Mouse (Mus musculus) adrenal gland (tissue): Measurements from ENCODE around the gene Xlr5a.
"Not testable (repeated sequence)": the region's sequence is repeated elsewhere in the genome, so short reads cannot be mapped to it uniquely, and the experiment has no call there.

Source experiments
- intact Hi-C: fragments of 180-260 bp; cut with DNase I; formaldehyde crosslinking; loops from one replicate; pipeline ENCODE4 v1.15.1; 2025
- long read RNA-seq, 2 experiments: library from polyadenylated mRNA; unstranded; transcript quantifications; one replicate each; pipeline ENCODE4 v2.0.0; 2020; ENCODE audit warnings: borderline replicate concordance in 1 of 2; ENCODE audit not compliant: insufficient replicate concordance in 1 of 2

Xlr5a gene
- long read RNA-seq, experiment 1 = 0 reads
- long read RNA-seq, experiment 2 = 0 reads

DNA sequence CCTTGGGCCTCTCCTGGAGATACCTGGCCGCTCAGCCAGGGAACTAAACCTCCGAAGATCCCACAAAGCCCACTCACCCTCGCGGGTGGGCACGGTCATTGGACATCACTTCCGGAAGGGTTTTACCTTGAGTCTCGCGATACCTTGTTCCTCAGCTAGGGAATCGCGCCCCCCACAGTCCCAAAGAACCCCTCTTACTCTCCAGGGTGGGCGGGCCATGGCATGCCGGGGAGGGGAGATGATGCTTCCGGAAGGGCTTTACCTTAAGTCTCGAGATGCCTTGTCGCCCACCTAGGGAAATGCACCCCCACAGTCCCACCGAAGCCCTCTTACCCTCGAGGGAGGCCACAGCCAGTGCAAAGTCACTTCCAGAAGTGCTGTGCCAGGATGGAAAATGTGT, at the start of gene Xlr5a, which contains the start of gene Xlr5c:
TSS of gene Xlr5a (minus strand) at position 101 of the 400 bp plus-strand sequence.
TSS of gene Xlr5c (minus strand) at position 101 of the 400 bp plus-strand sequence.
- intact Hi-C loops = not testable (repeated sequence)

DNA sequence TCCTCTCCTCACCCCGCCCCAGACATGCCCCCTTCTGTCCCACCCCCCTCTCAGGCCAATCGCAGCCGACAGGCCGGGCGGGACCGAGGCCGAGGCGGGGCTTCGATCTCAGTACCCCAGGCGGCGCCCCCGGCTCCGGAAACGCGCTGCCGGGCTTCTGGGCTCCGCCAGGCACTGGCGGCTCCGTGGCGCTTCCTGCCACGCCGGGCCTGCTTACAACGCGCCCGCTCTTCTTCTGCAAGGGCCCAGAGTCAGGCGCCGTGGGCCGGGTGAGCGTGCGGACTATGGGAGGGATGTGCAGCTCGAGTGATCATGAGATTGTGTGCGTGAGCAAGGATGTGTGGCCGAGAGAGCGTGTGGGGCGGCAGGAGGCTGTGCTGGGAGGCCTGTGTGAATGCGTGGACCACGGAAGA, 49.7 kb upstream of the Xlr5a start, which contains the start of gene Zfp275:
TSS of gene Zfp275 (plus strand) at position 139 of the 413 bp plus-strand sequence.
- intact Hi-C loops = no loop called here

DNA sequence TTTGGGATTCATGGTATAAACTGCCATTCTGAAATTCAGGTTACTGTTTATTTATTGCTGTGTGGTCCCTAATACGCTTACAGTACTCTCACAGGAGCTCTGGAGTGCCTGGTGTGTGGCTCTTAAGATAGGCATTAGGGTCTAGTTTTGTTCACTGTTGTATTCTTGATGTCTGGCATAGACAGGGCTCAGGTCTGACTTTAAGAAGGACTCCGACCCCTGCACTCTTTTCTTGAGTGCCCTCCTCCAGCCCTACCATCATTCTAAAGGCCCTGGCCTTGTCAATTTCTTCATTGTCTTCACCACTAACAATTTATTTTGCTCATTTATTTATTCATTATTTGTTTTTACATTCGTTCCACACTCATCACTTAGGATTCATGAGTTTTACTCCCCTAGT, 49.3 kb upstream of the Xlr5a start:
- intact Hi-C loops = no loop called here

DNA sequence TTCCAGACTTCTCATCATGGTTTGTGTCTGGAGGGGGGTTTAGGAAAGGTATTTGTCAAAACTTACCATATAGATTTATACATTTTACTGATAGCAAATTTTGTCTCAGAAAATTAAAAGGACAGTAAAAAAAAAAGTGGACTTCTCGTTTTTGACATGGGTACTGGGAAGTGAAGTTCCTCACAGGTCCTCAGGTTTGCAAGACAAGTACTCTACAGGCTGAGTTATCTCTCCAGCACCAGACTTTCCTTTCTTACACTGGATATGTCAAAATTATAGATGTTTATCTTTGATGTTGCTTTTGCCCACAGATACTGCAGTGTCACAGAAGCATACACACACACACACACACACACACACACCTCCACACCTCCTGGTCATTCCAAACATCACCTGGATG, 48.7 kb upstream of the Xlr5a start:
- intact Hi-C loops = no loop called here

DNA sequence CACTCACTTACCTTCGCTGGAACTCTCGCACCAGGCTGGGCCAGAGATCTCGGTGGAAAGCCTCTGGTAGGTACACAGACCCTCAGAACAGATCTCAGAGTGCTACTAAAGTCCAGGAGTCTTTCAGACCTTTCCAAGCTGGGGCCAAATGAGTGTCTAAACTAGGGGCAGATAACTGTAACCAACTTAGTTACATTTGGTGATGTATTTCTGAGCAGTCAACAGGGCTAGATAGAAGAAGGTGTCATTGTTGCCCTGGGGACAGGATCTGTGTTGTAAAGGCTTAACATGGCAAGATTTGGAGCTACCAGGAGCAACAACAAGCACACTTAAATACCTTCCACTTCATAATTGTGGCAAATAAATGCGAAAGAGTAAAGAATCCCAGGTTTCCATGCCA, 44.0 kb upstream of the Xlr5a start, which contains the start of gene Gm45015:
TSS of gene Gm45015 (minus strand) at position 101 of the 400 bp plus-strand sequence.
- intact Hi-C loops = no loop called here

DNA sequence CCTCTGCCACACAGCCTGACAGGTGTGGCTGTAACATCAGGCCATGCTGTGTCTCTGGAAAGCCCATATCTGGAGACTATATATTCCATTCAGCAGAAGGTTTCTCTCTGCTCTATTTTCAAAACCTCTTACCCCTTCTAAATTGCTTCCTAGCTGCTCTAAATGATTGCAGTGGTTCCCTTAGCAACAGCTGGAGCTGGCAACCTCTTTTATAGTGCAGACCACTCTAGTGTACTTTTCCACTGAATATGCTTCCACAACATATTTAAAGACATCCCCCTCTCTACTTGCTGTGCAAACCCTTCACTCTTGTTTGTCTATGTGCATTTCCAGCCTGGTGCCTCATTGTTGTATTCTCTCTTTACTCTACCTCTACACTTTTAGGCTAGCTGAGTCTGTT, 40.8 kb upstream of the Xlr5a start:
- intact Hi-C loops = no loop called here

DNA sequence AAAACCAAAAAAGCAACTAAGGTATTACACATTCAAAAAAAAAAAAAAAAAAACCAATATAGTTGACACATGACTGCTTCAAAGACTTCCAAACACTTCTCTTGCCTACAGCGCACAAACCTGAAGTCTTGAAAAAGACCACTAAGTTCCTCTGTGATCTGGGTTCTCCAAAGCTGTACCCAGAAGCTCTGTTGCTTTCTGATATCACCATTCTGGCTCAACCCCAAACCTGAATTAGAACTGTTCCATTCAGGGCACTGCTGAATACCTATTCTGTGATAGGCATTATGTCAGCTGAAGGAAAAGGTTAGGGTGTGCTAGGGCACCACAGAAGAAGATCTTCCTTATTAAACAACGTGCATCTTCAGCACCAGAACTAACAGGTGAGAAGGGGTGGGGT, 34.4 kb upstream of the Xlr5a start:
- intact Hi-C loops = no loop called here

DNA sequence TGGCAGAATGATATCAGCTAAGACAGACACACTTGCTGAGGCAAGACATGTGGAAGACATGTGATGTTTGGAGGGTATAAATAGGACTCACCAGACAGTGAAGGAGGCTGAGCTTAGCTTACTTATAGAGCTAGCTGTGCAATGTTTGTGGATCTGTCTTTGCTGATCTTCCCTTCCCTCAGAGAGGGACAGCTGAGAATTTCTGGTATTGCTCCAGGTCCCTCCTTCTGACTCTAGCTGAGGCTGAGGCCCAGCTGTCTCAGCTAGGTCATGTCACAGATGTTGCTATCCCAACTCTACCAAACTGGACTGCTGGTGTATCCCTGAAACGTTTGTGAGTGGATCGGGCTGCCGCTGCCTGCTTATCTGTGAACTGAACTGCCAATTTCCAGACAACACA, 28.3 kb upstream of the Xlr5a start:
- intact Hi-C loops = no loop called here

DNA sequence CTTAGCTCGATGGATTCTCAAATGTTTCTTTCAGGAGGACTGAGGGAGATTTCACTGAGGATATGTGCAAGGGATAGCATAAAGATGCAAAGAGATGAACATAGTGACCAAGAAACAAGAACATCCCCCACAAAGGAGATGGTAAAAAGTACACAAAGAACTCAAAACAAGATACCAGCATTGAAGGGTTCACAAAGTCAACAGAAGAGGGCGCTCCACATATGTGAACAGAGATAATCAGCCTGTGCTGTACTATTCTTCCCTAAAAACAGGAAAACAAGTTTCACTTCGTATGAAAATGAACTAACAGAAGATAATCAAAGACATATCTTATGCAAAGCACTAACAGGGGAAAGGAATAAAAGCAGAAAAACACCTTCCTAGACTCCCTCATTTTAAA, 19.7 kb upstream of the Xlr5a start:
- intact Hi-C loops = loop anchor here (5.0 to 10.0 kb wide), 3 partner anchors 100 to 182 kb away; partner anchors contain the start of gene Zfp92

DNA sequence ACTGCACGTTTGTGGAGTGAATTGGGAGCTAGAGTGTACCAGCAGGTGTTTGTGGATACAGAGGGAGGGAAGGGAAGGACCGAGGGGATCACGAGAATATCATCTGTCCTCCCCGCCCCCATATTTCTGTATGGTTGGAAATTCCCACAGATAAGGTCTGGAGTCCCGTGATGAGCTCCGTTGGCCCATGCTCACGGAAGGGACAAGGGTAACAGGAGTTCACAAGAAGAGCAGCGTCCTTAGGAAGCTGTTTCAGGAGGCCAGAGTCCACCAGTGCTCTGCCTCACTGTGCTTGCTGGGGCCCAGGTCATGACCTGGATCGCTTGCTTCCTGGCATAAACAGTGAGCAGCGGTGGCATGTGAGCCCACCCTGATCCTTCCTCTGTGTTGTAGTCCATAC, 3.0 kb upstream of the Xlr5a start:
- intact Hi-C loops = not testable (repeated sequence)

DNA sequence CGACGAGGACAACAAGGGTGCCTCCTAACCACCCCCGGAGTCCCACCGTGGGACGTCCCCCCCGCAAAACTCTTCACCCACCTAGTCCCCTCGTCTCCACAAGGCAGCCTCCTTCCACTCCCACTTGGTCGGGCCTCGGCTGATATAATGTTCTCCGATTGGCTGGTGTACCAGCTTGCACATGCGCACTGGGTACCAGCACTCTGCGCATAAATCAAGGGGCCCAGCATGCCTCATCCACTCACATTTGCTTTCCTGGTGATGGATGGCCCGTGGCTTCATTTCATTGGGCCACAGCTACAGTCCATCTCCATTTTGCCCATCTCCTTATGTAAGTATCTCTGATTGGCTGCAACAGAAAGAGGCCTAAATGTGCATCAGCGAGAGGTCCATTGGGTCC, 27.5 kb downstream of the Xlr5a start, which contains the start of gene Xlr3c:
TSS of gene Xlr3c (minus strand) at position 121 of the 400 bp plus-strand sequence.
- intact Hi-C loops = not testable (repeated sequence)

DNA sequence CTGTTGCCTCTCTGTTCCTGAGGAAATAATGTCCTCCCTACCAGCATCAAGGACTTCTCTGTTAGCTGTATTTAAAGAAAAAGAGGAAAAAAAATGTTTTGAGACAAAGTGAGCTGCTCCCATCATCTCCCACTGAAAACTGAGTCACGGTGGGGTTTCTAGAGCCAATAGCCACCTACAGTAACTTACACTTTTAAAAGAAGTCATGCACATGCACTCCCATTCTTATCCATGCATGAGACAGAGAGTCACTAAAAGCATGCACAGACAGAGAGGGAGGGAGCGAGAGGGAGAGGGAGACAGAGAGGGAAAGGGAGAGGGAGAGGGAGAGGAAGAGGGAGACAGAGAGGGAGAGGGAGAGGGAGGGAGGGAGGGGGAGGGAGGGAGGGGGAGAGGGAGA, 30.3 kb downstream of the Xlr5a start:
- intact Hi-C loops = not testable (repeated sequence)

DNA sequence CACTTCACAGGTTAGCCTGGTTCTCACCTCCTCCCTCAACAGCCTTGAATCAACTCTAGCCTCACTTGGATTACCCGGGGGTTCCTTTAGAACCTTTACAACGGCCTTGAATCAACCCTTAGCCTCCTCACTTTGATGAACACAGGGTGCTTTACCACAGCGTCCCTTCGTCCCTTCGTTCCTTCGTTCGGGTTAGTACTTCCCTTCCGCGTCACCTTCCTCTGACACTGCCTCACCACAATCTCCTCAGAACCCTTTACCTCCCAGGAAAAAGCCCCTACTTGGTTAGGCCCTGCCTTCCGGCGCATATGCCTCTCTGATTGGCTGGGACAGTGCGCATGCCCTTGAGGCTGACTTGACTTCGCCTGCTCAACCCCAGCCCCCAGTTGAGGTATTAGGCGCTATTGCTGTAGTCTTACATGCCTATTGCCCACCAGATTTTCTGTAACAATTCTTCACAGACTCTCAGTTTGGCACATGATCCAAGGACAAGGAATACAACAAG, 49.9 kb downstream of the Xlr5a start, which contains the start of gene Xlr4c:
TSS of gene Xlr4c (minus strand) at position 310 of the 505 bp plus-strand sequence.
- intact Hi-C loops = not testable (repeated sequence)

DNA sequence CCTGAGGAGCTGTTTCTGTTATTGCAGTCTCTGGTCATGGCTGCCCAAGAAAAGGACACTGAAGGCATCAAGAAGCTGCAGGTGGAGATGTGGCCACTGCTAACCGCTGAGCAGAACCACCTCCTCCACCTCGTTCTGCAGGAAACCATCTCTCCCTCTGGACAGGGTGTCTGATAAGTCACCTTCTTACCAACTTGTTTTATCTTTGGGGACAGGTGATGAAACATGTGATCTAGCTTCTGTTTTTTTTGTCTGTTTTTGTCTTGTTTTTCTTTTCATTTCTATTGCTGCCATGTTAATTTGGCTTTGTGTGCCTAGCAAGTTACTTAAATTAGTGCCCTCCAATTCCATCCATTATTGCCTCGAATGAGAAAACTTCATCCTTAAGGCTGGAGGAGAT, 63.5 kb downstream of the Xlr5a start:
- intact Hi-C loops = no loop called here

DNA sequence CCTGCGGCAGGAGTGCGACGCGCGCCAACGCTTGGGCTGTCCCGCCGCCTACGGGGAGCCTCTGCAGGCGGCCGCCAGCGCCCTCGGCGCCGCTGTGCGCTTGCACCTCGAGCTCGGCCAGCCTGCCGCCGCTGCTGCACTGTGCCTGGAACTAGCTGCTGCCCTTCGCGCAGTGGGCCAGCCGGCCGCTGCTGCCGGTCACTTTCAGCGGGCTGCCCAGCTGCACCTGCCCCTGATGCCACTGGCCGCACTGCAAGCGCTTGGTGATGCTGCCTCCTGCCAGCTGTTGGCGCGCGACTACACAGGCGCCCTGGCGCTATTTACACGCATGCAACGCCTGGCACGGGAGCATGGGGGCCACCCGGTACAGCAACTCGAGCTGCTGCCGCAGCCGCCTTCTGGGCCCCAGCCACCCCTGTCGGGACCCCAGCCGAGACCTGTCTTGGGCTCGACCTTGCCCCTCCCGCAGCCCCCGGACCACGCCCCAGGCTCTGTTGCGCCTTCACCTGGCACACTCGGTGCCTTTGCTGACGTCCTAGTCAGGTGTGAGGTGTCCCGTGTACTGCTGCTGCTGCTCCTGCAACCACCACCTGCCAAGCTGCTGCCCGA, 64.1 kb downstream of the Xlr5a start:
- intact Hi-C loops = no loop called here

DNA sequence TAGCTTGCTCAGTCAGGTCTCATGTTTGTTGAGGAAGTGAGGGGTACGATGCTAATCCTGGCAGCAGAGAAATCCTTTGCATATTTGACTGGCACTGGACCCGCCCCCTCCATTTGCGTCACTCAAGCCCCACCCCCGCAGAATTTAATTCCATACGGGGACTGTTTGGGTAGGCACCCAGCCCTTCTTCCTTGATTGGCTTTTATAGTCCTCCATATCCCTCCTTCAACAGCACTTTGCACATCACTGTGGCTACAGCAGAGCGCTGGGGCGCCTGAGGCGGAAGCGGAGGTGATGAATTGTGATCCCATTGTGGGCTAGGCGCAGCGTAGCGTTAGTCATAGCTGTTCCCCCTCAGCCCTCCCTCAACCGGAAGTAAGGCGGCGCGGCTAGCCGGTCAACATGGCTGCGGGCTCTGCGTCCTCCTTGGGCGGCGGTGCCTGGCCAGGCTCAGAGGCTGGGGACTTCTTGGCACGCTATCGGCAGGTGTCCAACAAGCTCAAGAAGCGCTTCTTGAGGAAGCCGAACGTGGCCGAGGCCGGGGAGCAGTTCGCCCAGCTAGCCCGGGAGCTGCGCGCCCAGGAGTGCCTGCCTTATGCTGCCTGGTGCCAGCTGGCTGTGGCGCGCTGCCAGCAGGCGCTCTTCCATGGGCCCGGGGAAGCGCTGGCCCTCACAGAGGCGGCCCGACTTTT, 64.7 kb downstream of the Xlr5a start, which contains the start of gene F8a:
TSS of gene F8a (plus strand) at position 378 of the 692 bp plus-strand sequence.
- intact Hi-C loops = no loop called here

DNA sequence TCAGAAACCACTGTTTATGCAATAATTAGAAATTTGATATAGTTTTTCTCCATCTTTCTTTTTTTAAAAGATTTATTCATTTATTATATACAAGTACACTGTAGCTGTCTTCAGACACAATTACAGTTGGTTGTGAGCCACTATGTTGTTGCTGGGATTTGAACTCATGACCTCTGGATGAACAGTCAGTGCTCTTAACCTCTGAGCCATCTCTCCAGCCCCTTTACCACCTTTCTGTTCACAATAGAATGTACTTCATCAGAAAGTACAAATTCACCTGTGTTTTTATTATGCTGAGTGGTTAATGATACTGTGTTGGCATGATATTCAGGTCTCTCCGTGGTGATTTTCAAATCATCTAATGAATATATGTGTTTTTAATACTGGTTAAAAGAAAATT, 67.4 kb downstream of the Xlr5a start:
- intact Hi-C loops = no loop called here

DNA sequence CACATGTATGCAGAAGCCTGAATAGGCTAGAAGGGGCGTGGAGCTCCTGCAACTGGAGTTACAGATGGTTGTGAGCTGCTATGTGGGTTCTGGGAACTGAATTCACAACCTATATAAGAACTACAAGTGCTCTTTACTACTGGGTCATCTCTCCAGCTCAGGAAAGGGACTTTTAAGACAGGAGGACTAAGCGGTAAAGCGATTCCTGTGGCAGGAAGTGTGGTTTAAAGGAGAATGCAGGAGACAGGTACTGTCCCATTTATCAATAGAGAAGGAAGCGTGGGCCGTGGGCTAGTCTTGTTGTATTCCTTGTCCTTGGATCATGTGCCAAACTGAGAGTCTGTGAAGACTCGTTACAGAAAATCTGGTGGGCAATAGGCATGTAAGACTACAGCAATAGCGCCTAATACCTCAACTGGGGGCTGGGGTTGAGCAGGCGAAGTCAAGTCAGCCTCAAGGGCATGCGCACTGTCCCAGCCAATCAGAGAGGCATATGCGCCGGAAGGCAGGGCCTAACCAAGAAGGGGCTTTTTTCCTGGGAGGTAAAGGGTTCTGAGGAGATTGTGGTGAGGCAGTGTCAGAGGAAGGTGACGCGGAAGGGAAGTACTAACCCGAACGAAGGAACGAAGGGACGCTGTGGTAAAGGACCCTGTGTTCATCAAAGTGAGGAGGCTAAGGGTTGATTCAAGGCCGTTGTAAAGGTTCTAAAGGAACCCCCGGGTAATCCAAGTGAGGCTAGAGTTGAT, 78.8 kb downstream of the Xlr5a start, which contains the start of gene Xlr4b:
TSS of gene Xlr4b (plus strand) at position 515 of the 746 bp plus-strand sequence.
- intact Hi-C loops = not testable (repeated sequence)

DNA sequence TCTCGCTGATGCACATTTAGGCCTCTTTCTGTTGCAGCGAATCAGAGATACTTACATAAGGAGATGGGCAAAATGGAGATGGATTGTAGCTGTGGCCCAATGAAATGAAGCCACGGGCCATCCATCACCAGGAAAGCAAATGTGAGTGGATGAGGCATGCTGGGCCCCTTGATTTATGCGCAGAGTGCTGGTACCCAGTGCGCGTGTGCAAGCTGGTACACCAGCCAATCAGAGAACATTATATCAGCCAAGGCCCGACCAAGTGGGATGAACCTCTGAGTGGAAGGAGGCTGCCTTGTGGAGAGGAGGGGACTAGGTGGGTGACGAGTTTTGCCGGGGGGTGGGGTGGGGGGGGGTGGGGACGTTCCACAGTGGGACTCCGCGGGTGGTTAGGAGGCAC, 100.8 kb downstream of the Xlr5a start, which contains the start of gene Xlr3b:
TSS of gene Xlr3b (plus strand) at position 274 of the 400 bp plus-strand sequence.
- intact Hi-C loops = not testable (repeated sequence)

DNA sequence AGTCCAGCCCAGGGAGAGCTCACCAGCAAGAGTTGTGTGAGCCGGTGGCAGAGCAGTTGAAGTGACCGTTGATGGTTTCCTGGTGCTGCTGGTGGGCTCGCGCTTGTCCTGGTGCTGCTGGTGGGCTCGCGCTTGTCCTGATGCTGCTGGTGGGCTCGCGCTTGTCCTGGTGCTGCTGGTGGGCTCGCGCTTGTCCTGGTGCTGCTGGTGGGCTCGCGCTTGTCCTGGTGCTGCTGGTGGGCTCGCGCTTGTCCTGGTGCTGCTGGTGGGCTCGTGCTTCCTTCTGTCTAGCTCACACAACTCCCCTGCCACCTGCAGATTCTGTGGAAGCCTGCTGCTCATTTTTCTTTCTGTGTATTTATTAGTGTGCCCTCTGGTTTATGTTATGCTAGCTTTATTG, 115.9 kb downstream of the Xlr5a start, which contains the start of gene Spin2d:
TSS of gene Spin2d (minus strand) at position 101 of the 400 bp plus-strand sequence.
- intact Hi-C loops = not testable (repeated sequence)

DNA sequence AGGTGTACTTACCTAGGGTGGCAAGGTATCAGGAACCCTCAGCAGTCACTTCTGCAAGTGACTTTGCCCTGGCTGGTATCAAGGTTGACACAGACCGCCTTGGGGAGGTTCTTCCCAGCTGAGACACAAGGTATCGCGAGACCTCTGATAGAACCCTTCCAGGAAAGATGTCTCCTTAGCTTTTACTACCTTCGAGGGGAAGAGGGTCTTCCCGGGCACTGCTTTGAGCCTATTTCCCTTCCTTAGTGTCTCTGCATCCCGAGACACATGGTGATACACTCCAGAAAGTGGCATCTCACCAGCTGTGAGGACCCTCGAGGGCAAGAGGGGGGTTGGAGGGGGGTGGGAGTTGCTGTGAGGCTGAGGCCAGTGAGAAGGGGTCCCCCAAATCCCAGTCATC, 143.4 kb downstream of the Xlr5a start, which contains the start of gene DXBay18:
TSS of gene DXBay18 (minus strand) at position 101 of the 400 bp plus-strand sequence.
- intact Hi-C loops = not testable (repeated sequence)
